In genomic region chr13:51645872-51646271, GRCm38 (mm10) we compare ENCODE assay signal across 7 mouse cellular contexts. TPM values are rescaled to one million over a fixed set of nuclear protein-coding genes. Genes with fewer than 3 reads are reported as not detected.
DNase-seq lines count a peak whose midpoint lies in the region; ATAC-seq and TF ChIP-seq lines count a peak whose summit lies in the region.

No protein-coding gene starts in this region.

- H3K4me3 ChIP-seq in embryonic fibroblast, embryonic 13.5 days (ENCODE audit: insufficient read depth, low read length): peak overlapping the region; percentile 83
- H3K4me3 ChIP-seq in midbrain, embryonic 12.5 days: peak overlapping the region; percentile 77

- ATAC-seq in midbrain, embryonic 12.5 days (ENCODE audit: low FRiP score, low read depth): no peak

- H3K9me3 ChIP-seq in midbrain, embryonic 12.5 days: no peaks in the 10 kb centered on the region

- intact Hi-C loops in left cerebral cortex, postnatal 14 days (cut with DNase I): no loop called here

- TF ChIP-seq CTCF in embryonic fibroblast, embryonic 13.5 days (IDR thresholded peaks at IDR 0.05; ENCODE audit: borderline replicate concordance, insufficient read depth, low read length): no peak

- WGBS in midbrain, embryonic 12.5 days: 0% methylated on average over 7 of the region's 7 CpGs

- 0 out of 2 replicates have a peak, but pooled peaks cover 2% of the 10 kb centered on the region for H3K4me1 ChIP-seq in embryonic fibroblast, embryonic 13.5 days (ENCODE audit: control insufficient read depth, insufficient read depth, low read length)
- H3K4me1 ChIP-seq in midbrain, embryonic 12.5 days: peaks cover 26% of the 10 kb centered on the region

- peak overlapping the region; percentile 53 for H3K27ac ChIP-seq in embryonic fibroblast, embryonic 13.5 days (ENCODE audit: insufficient read depth, low read length)
- peak overlapping the region; percentile 58; the same call in 1 of the 2 replicates for H3K27ac ChIP-seq in midbrain, embryonic 12.5 days (replicated peaks)

- DNase-seq in thymus, postnatal 14 days: peak; percentile 14
- no peak for DNase-seq in thymus, adult 18-20 months
- DNase-seq in kidney, adult 9 months: peak; percentile 71
- no peak for DNase-seq in left cerebral cortex, postnatal 14 days (ENCODE audit: low spot score in 2 of 2)
- DNase-seq in right cerebral cortex, adult 2 months (ENCODE audit: low spot score in 2 of 2): no peak

- H3K4me2 ChIP-seq in midbrain, embryonic 12.5 days (replicated peaks): peak overlapping the region; percentile 69

- peak overlapping the region; percentile 81 for H3K9ac ChIP-seq in midbrain, embryonic 12.5 days (replicated peaks)

- H3K36me3 ChIP-seq in midbrain, embryonic 12.5 days: no peaks in the 10 kb centered on the region

- TF ChIP-seq POLR2A in embryonic fibroblast, embryonic 13.5 days (IDR thresholded peaks at IDR 0.05; ENCODE audit: low read depth, low read length): no peak; the same call in 1 of the 2 replicates

- H3K27me3 ChIP-seq in midbrain, embryonic 12.5 days: no peaks in the 10 kb centered on the region

RNA-seq across cellular contexts. Expression of gene Cks2, which starts 0.8 kb away (rescaled TPM):
- 102 and 144 TPM in 2 replicates for polyA plus RNA-seq in embryonic fibroblast, embryonic 13.5 days (2011; ENCODE audit: insufficient read length, low read depth, missing spikeins)
- polyA plus RNA-seq in midbrain, embryonic 12.5 days (2016; fragmentation: Nextera tagmentation; extraction: Ambion mirVana): 244 and 257 TPM in 2 replicates
- total RNA-seq in left cerebral cortex, postnatal 14 days (2021): 1 to 10 TPM; 2.4 to 3.6 TPM

RNA-seq across cellular contexts. Expression of gene Secisbp2, which starts 5.6 kb away (rescaled TPM):
- polyA plus RNA-seq in embryonic fibroblast, embryonic 13.5 days (2011; ENCODE audit: insufficient read length, low read depth, missing spikeins): 12.2 and 15.7 TPM in 2 replicates
- polyA plus RNA-seq in midbrain, embryonic 12.5 days (2016; fragmentation: Nextera tagmentation; extraction: Ambion mirVana): 35.2 and 39.3 TPM in 2 replicates
- total RNA-seq in left cerebral cortex, postnatal 14 days (2021): 10 to 100 TPM; 16.0 to 16.9 TPM

Comparison
In these comparisons a context has a peak if more than half of its experiments do, and no peak if none do; other contexts are left out.
1. DNase-seq: peak in thymus, postnatal 14 days (single experiment) and kidney, adult 9 months (single experiment); none in thymus, adult 18-20 months (0 of 2), left cerebral cortex, postnatal 14 days (0 of 2) and right cerebral cortex, adult 2 months (0 of 2).